Mouse (Mus musculus): ENCODE data around the gene Nup88.

Nup88 gene

DNA sequence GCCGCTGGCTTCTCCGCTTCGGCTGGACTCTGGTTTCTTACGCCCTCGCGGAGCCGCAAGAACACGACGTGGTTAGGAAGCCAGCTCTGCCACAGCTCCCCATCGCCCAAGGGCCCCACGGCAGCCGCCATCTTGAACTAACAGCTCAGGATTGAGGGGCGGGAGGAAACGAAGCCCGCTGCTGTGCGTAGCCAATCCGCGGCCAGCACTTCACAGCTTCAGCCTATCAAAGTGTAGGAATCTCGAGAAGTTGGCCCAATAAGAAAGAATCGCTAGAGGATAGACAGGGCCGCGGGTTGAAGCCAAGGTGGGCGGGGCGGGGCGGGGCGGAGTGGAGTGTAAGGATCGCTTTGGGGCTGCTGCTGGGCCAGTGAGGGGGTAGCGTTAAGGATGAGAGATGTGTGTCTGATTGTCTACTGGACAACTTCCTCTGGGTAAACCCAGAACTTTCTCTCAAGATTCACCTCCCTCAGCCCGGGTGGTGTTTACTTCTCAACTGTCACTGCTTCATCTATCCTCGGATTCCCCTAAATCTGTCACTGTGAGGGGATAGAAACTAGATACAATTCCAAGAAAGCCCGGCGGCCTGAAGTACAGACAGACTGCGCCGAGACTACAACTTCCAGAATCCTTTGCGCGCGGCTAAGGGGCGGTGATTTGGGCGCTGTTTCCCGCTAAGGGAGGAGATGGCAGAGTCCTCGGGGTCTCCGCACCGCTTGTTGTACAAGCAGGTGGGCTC, at the start of gene Nup88, which contains the start of gene Rpain:
TSS of gene Nup88 (minus strand) at position 153 of the 739 bp plus-strand sequence.
TSS of gene Rpain (plus strand) at position 393 of the 739 bp plus-strand sequence.
- DNase-seq (ENCODE audit: low spot score in 2 of 2), result peak; percentile 90 to 93

DNA sequence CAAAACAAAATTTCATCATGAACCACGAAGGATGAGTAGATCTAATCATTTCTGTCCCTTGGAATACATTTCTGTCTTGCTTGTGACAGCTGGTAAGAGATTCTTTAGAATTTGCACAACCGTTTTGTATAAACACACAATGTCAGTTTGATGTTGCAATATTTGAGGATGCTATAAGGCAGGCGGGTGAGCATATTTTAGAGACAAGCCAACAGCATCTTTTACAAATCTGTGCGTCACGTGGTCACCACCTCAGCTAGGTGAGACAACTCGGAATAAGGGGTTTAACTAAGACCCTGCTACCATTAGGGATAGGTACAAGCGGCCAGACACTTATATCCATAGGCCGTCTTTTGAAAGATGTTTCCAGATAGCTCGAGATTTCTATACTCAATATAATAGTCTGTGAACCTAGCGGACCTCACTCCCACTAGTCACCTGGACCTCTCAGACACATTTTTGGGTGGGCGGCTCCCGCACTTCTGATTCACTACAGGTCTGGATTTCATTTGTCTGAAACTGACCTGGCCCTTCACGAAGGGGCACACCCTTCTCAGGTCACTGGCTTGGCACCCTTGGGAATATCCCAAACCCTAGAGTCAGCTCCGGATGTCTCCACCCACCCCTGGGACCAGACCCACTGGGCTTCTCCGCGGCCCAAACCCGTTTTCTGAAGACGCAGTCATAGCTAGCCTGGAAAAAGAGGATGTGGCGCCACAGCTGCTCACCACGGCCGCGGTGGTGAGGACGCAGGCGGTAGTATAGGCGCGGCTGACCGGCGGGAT, 48.8 kb upstream of the Nup88 start:
- no peak for DNase-seq (ENCODE audit: low spot score in 2 of 2)

DNA sequence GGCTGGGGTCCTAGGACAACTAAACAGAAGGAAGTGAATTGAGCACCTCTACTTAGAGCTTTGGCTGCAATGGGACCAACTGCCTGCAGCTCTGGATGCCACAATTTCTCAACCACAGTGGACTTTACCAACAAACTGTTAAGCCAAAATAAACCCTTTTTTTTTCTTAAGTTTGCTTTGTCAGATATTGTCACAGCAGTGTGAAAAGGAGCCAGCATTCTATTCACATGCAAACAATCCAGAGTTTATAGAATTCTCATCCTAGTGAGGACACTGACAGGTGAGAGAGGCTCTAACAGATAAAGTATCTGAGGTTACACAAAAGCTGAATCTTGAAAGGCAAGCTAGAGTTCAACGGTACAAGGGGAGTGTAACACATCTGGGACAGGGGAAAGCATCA, 47.3 kb upstream of the Nup88 start:
- no peak for DNase-seq (ENCODE audit: low spot score in 2 of 2)

DNA sequence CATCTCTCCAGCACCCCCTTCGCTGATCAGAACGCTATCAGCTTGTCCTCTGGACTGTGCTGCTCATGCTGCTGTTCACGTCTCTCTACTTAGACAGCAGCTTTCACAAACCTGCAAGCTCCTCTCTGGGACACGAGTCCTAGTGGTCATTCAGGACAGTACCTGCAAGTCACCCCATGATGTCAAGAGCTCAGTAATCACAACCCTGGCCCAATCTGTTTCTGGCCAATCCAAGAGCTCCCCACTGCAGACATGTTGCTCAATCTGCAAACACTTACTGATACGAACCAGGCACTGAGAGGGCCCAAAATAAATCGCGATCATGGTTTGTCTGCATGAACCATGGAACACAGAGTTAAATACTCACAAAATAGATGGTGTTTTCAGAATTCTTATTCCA, 43.0 kb upstream of the Nup88 start:
- no peak for DNase-seq (ENCODE audit: low spot score in 2 of 2)

DNA sequence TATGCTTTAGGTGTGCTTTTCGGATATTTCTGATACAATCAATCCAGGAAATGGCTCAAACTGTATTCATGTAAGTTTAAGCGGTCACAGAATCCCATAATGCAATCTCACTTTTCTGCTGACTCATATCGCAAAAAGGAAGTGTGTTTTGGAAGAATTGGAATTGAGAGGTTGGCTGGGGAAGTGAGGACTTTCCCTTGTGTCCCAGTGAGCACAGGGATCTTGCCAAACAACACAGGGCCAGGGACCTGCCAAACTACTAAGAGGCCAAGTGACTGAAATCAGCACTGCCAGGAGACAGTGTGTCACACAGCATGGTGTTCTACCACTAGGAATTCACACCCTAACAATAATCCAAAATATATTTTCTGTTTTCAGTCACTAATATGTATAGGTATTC, 38.5 kb upstream of the Nup88 start:
- DNase-seq (ENCODE audit: low spot score in 2 of 2), result no peak

DNA sequence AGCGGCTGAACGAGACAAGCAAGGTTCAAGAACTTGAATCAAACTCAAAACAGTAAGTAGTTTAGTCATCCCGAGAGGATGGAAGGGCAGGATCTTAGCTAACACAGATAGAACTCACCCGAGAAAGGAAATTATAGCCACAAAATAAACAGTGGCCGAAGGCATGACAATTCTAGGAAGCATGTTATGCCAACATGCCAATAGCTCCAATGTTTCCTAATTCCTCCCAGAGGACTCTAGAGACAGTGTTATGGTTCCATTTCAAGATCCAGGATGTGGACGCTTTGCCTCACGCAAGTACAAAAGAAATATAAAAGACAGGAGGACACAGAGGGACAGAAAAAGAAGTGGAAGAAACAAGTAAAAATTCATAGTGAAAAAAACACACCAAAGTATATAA, 38.1 kb upstream of the Nup88 start:
- no peak for DNase-seq (ENCODE audit: low spot score in 2 of 2)

DNA sequence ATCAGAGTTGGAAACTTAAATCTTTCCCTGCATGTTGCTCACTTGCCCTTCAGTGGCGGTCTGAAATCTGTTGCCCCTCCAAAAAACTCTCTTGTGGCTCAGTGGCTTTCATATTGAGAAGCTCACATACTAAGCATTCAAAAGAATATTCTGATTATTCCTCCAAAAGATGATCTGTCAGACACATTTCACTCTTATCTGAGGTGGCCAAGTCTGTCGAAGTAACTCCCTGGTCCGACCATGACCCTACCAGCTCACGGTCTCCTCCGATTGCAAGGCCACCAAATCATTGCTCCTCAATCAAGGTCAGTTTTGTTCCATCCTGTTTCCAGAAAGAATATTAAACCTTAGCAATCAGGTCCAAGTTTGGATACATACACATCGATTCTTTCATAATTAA, 37.3 kb upstream of the Nup88 start:
- DNase-seq (ENCODE audit: low spot score in 2 of 2), result no peak

DNA sequence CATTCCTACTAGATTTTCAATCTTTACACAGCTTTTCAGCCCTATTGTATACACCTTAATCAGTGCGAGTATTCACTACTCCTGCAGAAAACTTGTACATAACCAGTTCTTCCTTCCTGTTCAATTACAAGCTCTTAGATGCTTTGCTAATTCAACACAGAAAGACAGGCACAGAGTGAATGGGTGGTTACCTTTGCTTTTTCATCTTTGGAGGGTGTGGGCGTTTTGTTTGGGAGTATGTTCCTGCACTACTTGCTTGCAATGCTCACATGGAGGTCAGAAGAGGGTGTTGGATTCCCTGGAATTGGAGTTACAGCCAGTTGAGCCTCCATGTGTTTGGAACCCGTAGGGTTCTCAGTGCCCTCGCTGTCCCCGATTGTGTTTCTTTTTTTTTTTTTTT, 35.3 kb upstream of the Nup88 start:
- DNase-seq (ENCODE audit: low spot score in 2 of 2), result no peak

DNA sequence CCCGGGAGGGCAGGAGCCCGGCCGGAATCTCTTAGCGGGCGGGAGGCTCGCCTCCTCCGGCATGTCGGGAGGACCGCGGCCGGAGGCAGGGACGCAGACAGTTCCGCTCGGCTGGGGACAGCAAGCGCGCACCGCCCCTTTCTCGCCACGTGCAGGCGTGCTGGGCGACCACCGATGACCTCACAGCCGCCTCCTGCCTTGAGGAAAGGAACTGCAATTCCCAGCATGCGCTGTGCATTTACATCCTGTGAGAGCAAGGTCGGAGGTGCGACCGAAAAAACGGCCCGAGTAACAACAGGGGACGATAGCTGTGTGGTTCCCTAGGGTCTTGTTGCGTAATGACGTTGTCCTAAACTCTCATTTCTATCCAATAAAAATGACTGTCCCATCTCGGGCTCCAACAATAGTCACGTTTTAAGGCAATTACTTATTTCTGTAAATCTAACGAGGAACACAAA, 34.6 kb upstream of the Nup88 start, which contains the start of gene Dhx33:
TSS of gene Dhx33 (minus strand) at position 122 of the 458 bp plus-strand sequence.
- DNase-seq (ENCODE audit: low spot score in 2 of 2), result peak; percentile 94 to 95

DNA sequence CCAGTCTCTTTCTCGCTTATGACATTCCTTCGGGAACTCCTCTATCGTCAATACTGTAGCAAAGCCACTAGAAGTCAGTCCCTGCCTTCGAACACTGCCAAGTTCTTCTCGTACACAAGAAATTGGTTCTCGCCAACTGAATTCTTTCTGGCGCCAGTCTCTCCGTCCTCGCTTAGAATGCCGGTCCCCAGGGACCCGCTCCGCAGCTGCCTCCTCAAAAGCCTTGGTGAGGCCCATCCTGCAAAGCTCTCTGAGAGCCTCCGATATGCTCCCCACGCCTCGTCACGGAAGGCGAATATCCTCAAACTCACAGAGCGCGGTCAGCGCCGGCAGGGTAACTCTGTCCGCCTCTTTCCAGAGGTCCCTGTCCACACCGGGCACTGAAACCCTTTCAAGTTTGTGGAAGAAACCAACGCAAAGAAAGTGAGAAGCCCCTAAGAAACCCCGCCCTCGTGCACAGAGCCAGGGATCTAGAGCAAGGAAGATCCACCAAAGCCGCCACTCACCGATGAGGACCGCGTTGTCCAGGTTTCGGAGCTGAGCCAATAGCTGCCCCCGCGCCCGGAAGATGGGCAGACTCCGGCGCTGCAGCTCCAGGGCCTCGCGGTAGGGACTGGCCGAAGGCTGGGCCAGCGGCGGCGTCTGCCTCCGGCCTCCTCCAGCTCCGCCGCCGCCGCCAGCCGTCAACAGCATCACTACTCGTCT, 34.0 kb upstream of the Nup88 start:
- DNase-seq (ENCODE audit: low spot score in 2 of 2), result no peak

DNA sequence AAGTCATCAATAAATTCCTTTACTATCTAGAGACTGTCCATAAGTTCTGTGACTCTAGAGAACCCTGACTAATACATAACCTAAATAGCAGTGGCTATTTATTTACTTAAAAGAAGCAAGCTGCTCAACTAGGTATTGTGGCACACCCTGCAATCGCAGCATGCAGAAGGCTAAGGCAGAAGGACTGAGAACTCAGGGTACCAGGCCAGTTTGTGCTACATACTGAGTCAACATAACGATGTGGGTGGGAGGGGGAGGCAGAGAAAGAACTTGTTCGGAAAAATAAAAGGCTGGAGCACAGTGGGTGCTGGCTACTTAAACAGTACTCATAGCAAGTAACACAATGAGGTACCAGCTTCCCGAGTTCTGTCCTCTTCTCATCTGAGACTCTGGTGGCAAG, 31.4 kb upstream of the Nup88 start:
- no peak for DNase-seq (ENCODE audit: low spot score in 2 of 2)

DNA sequence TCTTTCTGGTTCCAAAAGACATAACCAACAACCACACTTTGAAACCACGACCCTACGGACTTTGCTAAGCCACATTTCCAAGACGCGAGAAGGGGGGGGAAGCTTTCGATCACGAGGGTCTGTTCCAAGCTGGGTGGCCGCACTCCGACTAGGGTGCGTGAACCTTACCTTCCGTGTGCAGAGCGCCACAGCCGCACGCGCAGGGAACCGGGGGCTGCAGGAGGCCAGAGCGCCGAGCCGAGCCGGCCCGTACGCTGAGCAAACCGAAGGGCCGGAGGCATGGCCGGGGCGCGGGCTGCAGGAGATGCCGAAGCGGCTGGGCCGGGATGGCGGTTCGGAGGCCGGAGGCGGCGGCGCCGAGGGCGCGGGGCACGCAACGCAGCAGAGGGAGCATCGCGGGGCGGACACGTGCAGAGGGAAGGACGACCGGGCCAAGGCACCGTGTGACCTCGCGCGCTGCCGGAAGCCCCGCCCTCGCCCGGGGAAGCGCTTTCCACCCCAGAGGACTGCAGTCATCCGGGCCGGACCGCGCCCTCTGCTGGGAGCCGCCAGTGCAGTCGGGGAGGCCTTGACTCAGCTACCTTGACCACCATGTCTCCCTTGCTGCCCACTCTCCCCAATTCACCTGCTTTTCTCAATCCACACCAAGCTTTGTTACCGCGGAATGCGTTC, 12.9 kb upstream of the Nup88 start, which contains the start of gene C1qbp:
TSS of gene C1qbp (minus strand) at position 470 of the 672 bp plus-strand sequence.
- DNase-seq (ENCODE audit: low spot score in 2 of 2), result peak; percentile 81 to 90

DNA sequence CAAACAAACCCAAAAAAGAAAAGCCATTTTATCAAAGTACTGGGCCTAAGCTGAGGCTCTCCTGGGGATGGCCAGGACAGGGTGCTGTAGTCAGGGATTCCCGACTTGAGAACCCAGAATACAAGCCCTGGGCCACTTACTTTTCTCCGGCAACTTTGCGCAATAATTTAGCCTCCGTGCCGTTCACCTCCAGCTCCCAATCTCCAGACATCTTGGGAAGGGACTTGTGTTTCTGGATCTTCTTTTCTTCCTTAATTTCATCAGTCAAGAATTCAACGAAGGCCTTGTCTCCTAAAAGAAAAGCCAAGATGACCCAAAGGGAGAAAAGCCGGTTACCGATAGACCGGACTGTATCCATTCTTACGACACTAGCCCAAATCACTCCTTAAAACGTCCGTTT, 12.3 kb upstream of the Nup88 start:
- no peak for DNase-seq (ENCODE audit: low spot score in 2 of 2)

DNA sequence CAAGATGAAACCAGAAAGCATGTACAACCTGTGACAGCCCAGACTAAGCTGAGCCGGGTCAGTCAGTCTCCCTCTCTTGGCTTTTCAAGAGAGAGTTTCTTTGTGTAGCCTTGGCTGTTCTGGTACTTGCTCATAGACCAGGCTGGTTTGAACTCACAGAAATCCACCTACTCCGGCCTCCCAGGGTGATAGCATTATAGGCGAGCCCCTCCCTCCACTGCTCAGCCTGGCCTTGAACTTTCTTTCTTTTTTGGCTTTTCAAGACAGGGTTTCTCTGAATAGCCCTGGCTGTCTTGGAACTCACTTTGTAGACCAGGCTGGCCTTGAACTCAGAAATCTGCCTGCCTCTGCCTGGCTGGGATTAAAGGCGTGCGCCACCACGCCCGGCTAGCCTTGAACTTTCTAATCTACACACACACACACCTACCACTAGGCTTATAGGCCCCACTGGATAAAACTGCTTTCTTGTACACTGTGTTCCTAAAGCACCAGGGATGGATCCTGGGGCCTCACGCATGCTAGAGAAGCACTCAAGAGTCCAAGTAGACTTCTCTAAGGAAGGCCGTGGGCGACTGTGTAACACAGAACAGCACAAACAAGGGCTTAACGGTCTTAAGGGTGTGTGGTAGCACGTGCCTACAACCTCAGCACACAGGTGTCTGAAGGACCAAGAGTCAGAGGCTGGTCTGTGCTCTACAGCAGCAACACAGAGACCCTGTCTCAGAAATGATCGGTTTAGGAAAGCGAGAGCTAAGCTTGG, 11.2 kb upstream of the Nup88 start:
- no peak for DNase-seq (ENCODE audit: low spot score in 2 of 2)

DNA sequence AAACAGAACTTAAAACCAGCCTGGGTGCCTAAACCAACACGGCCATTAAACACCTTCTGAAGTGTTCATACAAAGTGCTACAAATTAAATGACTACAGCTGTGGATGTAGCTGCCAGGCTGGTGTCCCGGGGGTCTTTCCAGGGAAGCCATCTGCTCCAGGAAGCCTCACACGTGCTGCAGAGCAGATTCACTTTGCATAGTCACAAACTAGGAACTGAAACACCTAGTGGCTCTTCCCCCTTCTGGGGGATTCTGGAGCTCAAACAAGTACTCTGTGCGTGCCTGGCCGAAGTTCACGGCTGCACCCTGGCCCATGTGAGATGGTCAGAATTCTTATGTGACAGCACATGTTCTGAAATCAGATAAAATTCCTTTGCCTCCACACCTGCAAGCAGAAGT, 10.5 kb upstream of the Nup88 start:
- no peak for DNase-seq (ENCODE audit: low spot score in 2 of 2)

DNA sequence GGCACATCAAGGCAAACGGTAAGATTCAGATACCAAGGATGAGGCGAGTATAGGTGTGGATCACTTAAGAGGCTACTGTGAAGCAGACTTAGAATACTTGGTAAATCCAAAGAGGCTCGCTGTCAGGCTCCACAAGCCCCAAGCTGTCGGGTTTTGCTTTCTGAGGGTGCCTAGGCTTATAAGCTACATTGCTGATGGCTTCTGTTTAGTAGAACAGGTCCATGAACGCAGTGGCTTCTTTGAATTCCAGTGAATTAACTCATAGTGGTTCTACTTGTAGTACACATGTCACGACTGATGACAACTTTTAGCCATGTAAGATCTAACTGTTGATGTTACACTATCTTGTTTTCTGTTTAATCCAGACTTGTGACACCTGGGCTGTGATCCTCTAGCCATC, 7.5 kb upstream of the Nup88 start:
- DNase-seq (ENCODE audit: low spot score in 2 of 2), result no peak

DNA sequence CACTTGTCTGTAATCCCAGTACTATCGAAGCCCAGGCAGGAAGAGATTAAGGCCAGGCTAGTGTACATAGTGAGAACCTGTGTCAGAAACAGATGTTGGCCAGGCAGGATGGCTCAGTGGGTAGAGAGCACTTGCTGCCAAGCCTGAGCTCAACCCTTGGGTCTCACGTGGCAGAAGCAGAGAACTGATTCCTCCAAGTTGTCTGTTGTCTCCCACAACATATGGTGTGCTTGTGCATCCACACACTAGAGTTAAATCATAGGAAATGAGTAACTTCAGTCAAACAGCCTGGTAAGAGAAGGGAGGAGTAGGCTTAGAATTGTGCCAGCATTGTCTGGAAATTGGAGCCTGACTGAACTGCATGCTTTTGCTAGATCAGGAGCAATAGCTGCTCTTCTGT, 5.4 kb upstream of the Nup88 start:
- no peak for DNase-seq (ENCODE audit: low spot score in 2 of 2)

DNA sequence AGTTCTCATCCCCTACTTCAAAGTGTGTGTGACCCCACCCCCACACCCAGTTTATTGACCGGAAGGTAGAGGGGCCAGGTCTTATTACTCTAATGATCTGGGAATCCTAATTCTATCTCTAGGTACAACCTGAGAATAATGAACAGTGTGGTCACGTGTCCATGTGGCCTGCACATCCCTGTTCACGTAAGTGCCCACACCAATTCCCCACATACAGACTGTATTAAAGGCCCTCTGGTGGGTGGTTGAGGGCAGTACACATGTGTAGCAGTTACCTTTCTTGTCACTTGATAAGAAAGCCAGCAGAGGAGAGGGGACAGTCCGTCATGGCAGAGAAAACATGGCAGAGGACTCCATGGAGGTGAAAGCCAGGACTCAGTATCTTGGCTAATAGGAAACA, 4.2 kb upstream of the Nup88 start:
- DNase-seq (ENCODE audit: low spot score in 2 of 2), result no peak

DNA sequence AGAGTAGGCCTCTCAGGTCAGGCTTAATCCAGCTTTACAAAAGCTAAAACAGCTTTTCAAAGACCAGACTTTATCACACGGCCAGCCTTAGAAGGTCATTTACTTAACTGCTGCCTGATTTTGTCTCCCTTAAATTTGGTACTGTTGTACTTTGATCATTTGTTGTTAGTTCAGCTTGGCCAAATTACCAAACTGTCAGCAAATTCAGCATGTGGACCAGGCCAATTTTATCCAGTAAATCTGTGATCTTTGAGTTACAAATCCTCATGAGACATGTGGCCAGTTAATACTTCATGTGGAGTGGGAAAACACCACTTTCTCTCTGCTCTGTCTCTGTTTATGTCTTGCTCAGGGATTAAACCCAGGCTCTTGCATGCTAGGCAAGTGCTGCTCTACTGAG, 2.8 kb upstream of the Nup88 start:
- DNase-seq (ENCODE audit: low spot score in 2 of 2), result no peak

DNA sequence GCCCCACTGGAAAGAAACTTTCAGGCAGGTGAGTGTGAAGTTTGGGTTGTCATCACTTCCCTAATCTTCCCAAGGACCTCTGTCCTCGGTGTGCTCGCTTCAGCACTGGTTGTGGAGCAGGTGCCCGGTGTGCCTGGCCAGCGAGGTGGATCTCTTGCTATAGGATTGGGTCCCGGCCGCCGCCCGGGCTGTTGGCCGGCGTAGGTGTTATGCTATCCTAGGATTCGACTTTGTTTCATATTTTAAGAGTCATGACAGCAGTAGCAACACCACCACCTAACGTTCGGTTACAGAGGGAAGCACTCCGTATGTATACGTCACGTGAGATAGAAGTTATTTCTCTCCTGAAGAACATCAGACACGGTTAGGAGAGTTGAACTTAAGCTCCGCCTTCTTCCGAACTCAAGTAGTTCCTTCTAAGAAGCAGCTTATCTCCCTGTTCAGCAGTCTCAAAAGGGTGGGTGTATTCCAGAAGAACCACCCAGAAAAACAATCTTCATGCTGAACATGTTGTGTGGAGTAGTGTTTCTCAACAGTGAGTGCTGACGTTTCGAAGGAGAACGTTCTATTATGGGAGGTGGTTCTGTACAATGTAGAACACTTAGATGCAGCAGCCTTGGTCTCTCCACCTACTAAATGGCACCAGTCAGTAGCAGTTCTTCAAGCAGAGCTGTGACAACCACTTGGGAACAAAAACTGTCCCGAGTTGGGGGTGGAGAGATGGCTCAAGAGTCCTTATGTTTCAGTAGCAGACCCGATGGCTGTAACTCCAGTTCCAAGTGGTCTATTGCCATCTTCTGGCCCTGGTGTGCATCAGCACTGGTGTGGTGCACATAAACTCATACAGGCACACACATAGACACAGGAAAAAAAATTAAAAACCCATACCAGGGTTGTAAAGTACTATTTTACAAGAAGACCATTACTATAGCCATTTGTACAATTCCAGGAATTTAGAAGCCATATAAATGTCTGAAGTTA, 1.1 kb upstream of the Nup88 start:
- no peak for DNase-seq (ENCODE audit: low spot score in 2 of 2)

Measured in frontal cortex, postnatal 14 days (tissue).